Mouse (Mus musculus): ENCODE results near the gene Fhit.
"Not testable (repeated sequence)": the region's sequence is repeated elsewhere in the genome, so short reads cannot be mapped to it uniquely, and the experiment has no call there.

The Fhit gene

GRCm38 (mm10) chr14:9974402-9974801, 1187.4 kb downstream of the Fhit start:
- Histone ChIP-seq H3K27me3 (ENCODE audit: control insufficient read depth, insufficient read depth, low read length, poor library complexity, severe bottlenecking) (no peaks in the 10 kb centered on the region), H3K36me3 (ENCODE audit: control insufficient read depth, insufficient read depth, low read length, poor library complexity, severe bottlenecking) (no peaks in the 10 kb centered on the region)
- DNase-seq (ENCODE audit: low read depth, low spot score): no peak

GRCm38 (mm10) chr14:9963853-9964252, 1198.0 kb downstream of the Fhit start:
- no peak for DNase-seq (ENCODE audit: low read depth, low spot score)
- Histone ChIP-seq H3K27me3 (ENCODE audit: control insufficient read depth, insufficient read depth, low read length, poor library complexity, severe bottlenecking) (no peaks in the 10 kb centered on the region), H3K36me3 (ENCODE audit: control insufficient read depth, insufficient read depth, low read length, poor library complexity, severe bottlenecking) (no peaks in the 10 kb centered on the region)

- DNase-seq (ENCODE audit: low read depth, low spot score): no peak
- Histone ChIP-seq H3K27me3 (ENCODE audit: control insufficient read depth, insufficient read depth, low read length, poor library complexity, severe bottlenecking) (no peaks in the 10 kb centered on the region), H3K36me3 (ENCODE audit: control insufficient read depth, insufficient read depth, low read length, poor library complexity, severe bottlenecking) (no peaks in the 10 kb centered on the region)
Measured at GRCm38 (mm10) chr14:9960396-9960795, 1201.4 kb downstream of the Fhit start.

GRCm38 (mm10) chr14:9899494-9899893, 1262.3 kb downstream of the Fhit start:
- Histone ChIP-seq H3K27me3 (ENCODE audit: control insufficient read depth, insufficient read depth, low read length, poor library complexity, severe bottlenecking) (no peaks in the 10 kb centered on the region), H3K36me3 (ENCODE audit: control insufficient read depth, insufficient read depth, low read length, poor library complexity, severe bottlenecking) (no peaks in the 10 kb centered on the region)
- no peak for DNase-seq (ENCODE audit: low read depth, low spot score)

- no peak for DNase-seq (ENCODE audit: low read depth, low spot score)
- Histone ChIP-seq H3K27me3 (ENCODE audit: control insufficient read depth, insufficient read depth, low read length, poor library complexity, severe bottlenecking) (no peaks in the 10 kb centered on the region), H3K36me3 (ENCODE audit: control insufficient read depth, insufficient read depth, low read length, poor library complexity, severe bottlenecking) (no peaks in the 10 kb centered on the region)
Measured at GRCm38 (mm10) chr14:9896556-9896955, 1265.3 kb downstream of the Fhit start.

- Histone ChIP-seq H3K36me3 (ENCODE audit: control insufficient read depth, insufficient read depth, low read length, poor library complexity, severe bottlenecking) (no peaks in the 10 kb centered on the region), H3K27me3 (ENCODE audit: control insufficient read depth, insufficient read depth, low read length, poor library complexity, severe bottlenecking) (no peaks in the 10 kb centered on the region)
- no peak for DNase-seq (ENCODE audit: low read depth, low spot score)
Measured at GRCm38 (mm10) chr14:9852041-9852440, 1309.8 kb downstream of the Fhit start.

- DNase-seq (ENCODE audit: low read depth, low spot score): no peak
- no peaks in the 10 kb centered on the region for H3K36me3 ChIP-seq (ENCODE audit: control insufficient read depth, insufficient read depth, low read length, poor library complexity, severe bottlenecking)
- no peaks in the 10 kb centered on the region for H3K27me3 ChIP-seq (ENCODE audit: control insufficient read depth, insufficient read depth, low read length, poor library complexity, severe bottlenecking)
Measured at GRCm38 (mm10) chr14:9832290-9832689, 1329.5 kb downstream of the Fhit start.

GRCm38 (mm10) chr14:9828699-9829240, 1333.1 kb downstream of the Fhit start:
- H3K27me3 ChIP-seq (ENCODE audit: control insufficient read depth, insufficient read depth, low read length, poor library complexity, severe bottlenecking); DNase-seq (ENCODE audit: low read depth, low spot score); H3K36me3 ChIP-seq (ENCODE audit: control insufficient read depth, insufficient read depth, low read length, poor library complexity, severe bottlenecking): not testable (repeated sequence)

GRCm38 (mm10) chr14:9815963-9816362, 1345.9 kb downstream of the Fhit start:
- Histone ChIP-seq H3K27me3 (ENCODE audit: control insufficient read depth, insufficient read depth, low read length, poor library complexity, severe bottlenecking) (no peaks in the 10 kb centered on the region), H3K36me3 (ENCODE audit: control insufficient read depth, insufficient read depth, low read length, poor library complexity, severe bottlenecking) (no peaks in the 10 kb centered on the region)
- DNase-seq (ENCODE audit: low read depth, low spot score): no peak

GRCm38 (mm10) chr14:9811847-9812321, 1350.0 kb downstream of the Fhit start:
- no peak for DNase-seq (ENCODE audit: low read depth, low spot score)
- Histone ChIP-seq H3K36me3 (ENCODE audit: control insufficient read depth, insufficient read depth, low read length, poor library complexity, severe bottlenecking) (no peaks in the 10 kb centered on the region), H3K27me3 (ENCODE audit: control insufficient read depth, insufficient read depth, low read length, poor library complexity, severe bottlenecking) (no peaks in the 10 kb centered on the region)

GRCm38 (mm10) chr14:9811177-9811846, 1350.5 kb downstream of the Fhit start:
- no peaks in the 10 kb centered on the region for H3K36me3 ChIP-seq (ENCODE audit: control insufficient read depth, insufficient read depth, low read length, poor library complexity, severe bottlenecking)
- H3K27me3 ChIP-seq (ENCODE audit: control insufficient read depth, insufficient read depth, low read length, poor library complexity, severe bottlenecking): no peaks in the 10 kb centered on the region
- no peak for DNase-seq (ENCODE audit: low read depth, low spot score)

GRCm38 (mm10) chr14:9793403-9793802, 1368.4 kb downstream of the Fhit start:
- Histone ChIP-seq H3K27me3 (ENCODE audit: control insufficient read depth, insufficient read depth, low read length, poor library complexity, severe bottlenecking) (no peaks in the 10 kb centered on the region), H3K36me3 (ENCODE audit: control insufficient read depth, insufficient read depth, low read length, poor library complexity, severe bottlenecking) (no peaks in the 10 kb centered on the region)
- no peak for DNase-seq (ENCODE audit: low read depth, low spot score)

- DNase-seq (ENCODE audit: low read depth, low spot score): no peak
- no peaks in the 10 kb centered on the region for H3K27me3 ChIP-seq (ENCODE audit: control insufficient read depth, insufficient read depth, low read length, poor library complexity, severe bottlenecking)
- H3K36me3 ChIP-seq (ENCODE audit: control insufficient read depth, insufficient read depth, low read length, poor library complexity, severe bottlenecking): no peaks in the 10 kb centered on the region
Measured at GRCm38 (mm10) chr14:9788402-9788950, 1373.4 kb downstream of the Fhit start.

- DNase-seq (ENCODE audit: low read depth, low spot score): no peak
- H3K27me3 ChIP-seq (ENCODE audit: control insufficient read depth, insufficient read depth, low read length, poor library complexity, severe bottlenecking): no peaks in the 10 kb centered on the region
- no peaks in the 10 kb centered on the region for H3K36me3 ChIP-seq (ENCODE audit: control insufficient read depth, insufficient read depth, low read length, poor library complexity, severe bottlenecking)
Measured at GRCm38 (mm10) chr14:9787389-9787788, 1374.4 kb downstream of the Fhit start.

GRCm38 (mm10) chr14:9785861-9786260, 1376.0 kb downstream of the Fhit start:
- Histone ChIP-seq H3K36me3 (ENCODE audit: control insufficient read depth, insufficient read depth, low read length, poor library complexity, severe bottlenecking) (no peaks in the 10 kb centered on the region), H3K27me3 (ENCODE audit: control insufficient read depth, insufficient read depth, low read length, poor library complexity, severe bottlenecking) (no peaks in the 10 kb centered on the region)
- DNase-seq (ENCODE audit: low read depth, low spot score): no peak

All from splenic B cell, adult 2 months (primary cell).